Mouse (Mus musculus) lung, postnatal 36 days (tissue): ENCODE results near the gene Kif27.

ENCODE experiments used
- DNase-seq: peaks from one replicate; pipeline ENCODE4 v3.0.0; 2022; ENCODE audit warnings: mixed read lengths

The Kif27 gene

DNA sequence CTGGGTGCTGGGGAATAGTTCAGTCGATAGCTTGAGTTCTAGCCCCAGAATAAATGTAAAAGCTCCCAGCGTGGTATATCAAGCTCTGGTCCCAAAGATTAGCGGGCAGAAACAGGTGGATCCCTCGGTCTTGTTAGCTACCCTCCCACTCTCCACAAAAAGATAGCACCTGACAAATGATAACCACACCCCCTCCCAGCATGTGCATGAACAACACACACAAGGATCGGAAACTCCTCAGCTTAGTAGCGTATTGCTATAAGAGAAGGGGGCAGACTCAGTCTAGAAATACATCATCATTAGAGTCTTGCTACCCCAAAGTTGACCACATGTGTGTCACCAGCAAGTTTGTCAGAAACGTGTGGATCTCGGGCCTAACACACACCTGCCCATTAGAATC, 83.3 kb downstream of the Kif27 start, which contains the start of gene Gkap1:
Gene Gkap1 (minus strand): TSS at position 101 of the 400 bp plus-strand sequence.
- no peak for DNase-seq

DNA sequence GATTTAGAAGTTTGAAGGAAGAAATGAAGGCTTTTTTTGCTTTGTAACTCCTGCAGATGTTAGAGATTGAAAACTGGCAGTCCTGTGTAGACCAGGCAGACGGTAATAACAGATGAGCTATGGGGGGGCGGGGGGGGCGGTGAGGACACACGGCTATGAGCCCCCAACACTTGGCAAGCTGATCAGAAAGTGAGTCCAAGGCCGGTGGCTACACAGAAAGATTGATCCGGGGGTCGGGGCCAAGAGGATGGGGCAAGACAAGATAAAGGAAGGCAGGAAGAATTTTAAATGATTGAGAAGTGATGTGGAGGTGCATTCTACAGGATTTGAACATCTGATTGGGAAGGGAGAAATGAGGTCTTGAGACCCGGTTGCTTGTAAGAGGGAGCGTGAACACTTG, 83.8 kb downstream of the Kif27 start:
- no peak for DNase-seq

DNA sequence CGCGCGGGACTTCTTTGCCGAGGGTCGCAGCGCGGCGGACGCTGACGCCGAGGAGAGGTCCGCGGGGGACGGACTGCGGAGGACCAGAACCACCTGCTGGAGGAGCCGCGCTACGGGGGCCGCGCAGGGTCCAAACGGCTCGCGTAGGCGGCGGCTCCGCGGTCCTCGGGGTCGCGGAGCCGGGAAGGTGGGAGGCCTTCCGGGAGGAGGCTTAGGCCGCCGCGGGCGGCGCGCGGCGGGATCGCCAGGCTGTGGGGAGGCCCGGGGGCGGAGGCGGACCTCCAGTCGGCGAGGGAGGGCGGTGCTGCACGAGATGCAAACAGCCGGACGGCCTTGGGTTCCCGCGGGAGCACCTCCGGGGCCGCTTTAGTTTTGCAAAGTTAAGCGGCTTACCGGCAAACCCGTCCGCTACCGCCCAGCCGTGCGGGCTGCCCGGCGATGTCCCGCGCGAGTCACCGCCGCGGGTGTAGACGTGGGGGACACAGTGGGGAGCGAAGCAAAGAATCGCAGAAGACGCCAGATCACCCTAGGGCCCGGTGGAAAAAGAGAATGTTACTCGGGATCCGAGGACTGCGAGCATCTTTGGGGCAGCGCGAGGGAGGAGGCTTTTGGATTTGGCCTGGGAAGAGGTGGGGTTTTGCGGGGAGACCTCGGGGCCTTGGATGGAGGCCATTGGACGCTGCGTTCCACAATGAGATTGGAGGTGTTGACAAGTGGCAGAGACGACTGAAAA, 84.5 kb downstream of the Kif27 start:
- DNase-seq = peak; percentile 77

DNA sequence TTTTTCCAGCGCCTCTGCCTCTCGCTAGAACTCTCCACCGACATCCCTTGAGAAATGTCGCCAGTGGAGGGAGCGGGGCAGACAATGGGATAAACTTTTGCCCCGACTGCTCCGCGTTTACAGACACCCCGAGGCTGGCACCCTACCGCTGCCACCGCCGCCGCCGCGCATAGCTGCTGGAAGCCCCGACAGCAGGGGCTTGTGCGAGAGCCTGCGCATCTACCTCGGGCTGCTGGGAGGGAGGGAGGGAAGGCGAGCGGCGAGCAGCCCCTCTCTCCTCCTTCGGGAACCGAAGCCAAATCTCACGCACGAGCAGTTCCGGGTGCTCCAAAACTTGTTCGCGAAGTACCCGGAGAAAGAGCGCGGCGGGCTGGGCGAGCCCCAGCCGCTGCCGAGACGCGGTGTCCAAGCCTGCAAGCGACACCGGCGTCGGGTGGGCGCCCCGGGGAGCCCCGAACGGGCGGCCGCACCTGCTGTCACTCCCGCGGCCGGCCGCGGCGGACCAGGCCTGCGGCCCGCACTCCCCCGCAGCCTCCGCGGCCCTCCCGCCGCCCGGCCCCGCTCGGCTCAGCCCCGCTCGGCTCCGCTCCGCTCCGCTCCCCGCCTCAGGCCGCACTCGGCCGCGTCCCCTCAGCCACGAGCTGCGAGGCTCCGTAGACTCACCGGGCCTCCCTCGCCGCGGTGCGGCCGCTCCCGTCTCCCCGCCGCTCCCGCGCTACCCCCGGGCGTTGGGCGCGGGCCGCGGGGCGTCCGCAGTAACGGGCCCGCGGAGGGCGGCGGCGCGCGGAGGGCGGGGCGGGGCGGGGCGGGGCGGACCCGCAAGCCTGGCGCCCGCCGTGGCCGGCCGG, 85.3 kb downstream of the Kif27 start:
- peak; percentile 29 for DNase-seq

DNA sequence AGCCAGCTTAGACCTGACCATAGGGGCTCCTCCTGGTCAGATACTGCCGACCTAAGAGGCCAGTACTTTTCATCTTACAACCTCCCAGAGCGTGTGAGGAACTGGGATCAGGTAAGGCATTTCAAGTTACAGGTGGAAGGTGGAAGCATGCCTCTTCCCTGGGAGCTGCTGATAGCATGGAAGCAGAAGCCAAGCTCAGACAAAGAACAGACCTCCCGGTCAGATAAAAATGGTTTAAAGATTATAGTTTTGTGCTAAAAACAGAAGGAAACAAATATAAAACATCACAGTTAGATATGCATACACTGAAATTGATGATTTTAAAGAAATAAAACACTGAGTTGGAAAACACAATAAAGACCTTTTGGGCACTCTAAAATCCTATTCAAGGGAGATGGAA, 92.1 kb downstream of the Kif27 start:
- no peak for DNase-seq

DNA sequence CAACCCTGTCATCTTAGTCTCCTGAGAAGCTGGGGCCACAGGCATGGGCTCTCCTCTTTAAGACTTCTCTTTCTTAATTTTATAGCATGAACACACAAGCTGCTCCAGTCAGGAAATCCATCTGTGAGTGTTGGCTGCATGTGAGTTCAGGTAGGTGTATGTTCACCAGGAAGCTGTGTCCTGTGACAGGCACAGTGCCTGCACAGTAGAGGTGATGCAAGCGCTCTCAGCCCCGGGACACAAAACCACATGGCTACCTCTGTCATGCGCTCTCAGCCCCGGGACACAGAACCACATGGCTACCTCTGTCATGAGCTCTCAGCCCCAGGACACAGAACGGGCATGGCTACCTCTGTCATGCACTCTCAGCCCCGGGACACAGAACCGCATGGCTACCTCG, 95.4 kb downstream of the Kif27 start:
- no peak for DNase-seq

DNA sequence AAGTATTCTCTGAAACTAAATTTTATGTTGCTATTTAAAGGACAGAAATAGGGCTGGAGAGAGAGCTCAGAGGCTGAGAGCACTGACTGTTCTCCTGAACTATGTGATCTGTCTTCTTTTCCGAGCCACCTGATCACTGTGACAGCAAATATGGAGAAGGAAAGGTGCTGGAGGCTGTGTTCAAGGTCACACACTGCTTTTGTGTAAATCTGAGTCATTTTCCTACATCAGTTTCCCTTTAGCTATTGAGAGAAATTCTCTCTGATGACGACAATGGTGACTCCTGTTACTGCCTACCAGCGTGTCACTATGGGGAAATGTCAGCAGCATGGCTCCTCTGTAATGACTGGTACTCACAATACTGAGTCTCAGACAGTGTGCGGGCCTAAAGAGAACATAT, 97.2 kb downstream of the Kif27 start:
- DNase-seq = no peak

DNA sequence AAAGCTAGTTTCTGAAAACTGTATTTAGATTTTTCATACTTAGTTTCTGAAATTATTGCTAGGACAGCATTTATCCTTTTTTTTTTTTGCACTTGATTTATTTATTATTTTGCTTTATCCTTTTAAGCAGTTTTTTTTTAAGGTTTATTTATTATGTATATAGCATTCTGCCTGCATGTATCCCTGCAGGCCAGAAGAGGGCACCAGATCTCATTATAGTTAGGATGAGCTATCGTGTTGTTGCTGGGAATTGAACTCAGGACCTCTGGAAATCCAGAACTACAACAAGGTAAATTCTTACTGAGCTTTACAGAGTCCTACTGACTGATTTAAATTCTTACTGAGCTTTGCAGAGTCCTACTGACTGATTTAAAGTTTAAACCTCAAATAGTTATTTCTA, 105.7 kb downstream of the Kif27 start:
- DNase-seq = no peak

DNA sequence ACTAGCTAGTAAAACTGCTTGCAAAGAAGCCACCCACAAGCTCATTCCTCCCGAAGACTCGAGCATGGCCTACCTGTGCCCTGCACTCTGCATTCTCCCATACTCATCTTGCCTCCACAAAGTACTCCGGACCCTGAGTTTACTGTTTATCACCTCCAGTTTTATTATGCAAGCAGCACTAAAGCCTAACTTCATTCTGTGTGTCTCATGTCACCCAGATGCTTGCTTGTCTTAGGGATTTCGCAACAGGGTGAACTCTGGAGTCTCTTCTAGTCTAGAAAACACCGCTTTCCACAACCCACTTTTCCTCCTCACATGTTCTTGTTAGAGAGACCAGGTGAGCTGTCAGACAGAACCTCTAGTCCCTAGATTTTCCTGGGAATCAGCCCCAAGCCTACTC, 110.0 kb downstream of the Kif27 start:
- DNase-seq = no peak
